In genomic region chr8:84454532-84454931, GRCm38 (mm10) we compare ENCODE assay signal across 9 mouse cellular contexts.
DNase-seq lines count a peak whose midpoint lies in the region; ATAC-seq lines count a peak whose summit lies in the region.
"Had no signal": no experiment of that assay in that cellular context is flagged by ENCODE, and none has a peak within 500 bp of the region (broad histone marks: within the 10 kb centered on the region; RNA-seq: fewer than 3 reads in every experiment).

No protein-coding gene starts in this region.

- intact Hi-C loops in left cerebral cortex, postnatal 36 days (cut with DNase I): no loop called here

- H3K4me3 ChIP-seq in kidney, embryonic 14.5 days (ENCODE audit: low read length): no peak overlapping the region
- H3K4me3 ChIP-seq: megakaryocyte, embryonic 14.5 days had no signal

- peak; percentile 13 for DNase-seq in kidney, adult 11 months
- DNase-seq in Muller cell, postnatal 12 days (ENCODE audit: inconsistent ontology term): peak; percentile 52
- peak; percentile 86 for DNase-seq in embryo, embryonic 11 days
- DNase-seq in induced T-regulatory cell, adult 2 months (ENCODE audit: low read depth): peak; percentile 18
- peak; percentile 45 for DNase-seq in lung, postnatal 36 days
- DNase-seq in urinary bladder, postnatal 36 days (ENCODE audit: low spot score in 2 of 2): peak; percentile 20 to 38
- no peak for DNase-seq in left cerebral cortex, postnatal 36 days (ENCODE audit: low spot score in 2 of 2)

- 29% methylated on average over 6 of the region's 6 CpGs for WGBS in kidney, embryonic 14.5 days

- H3K4me2 ChIP-seq in kidney, embryonic 14.5 days (replicated peaks; ENCODE audit: low read depth, low read length): no peak overlapping the region

- H3K27ac ChIP-seq in kidney, embryonic 14.5 days (ENCODE audit: low read depth, low read length): no peak overlapping the region

- H3K36me3 ChIP-seq in kidney, embryonic 14.5 days (ENCODE audit: control insufficient read depth, insufficient read depth, low read length): no peaks in the 10 kb centered on the region

- H3K9me3 ChIP-seq in kidney, embryonic 14.5 days (ENCODE audit: control insufficient read depth, low read length): no peaks in the 10 kb centered on the region
- H3K9me3 ChIP-seq: megakaryocyte, embryonic 14.5 days had no signal

- H3K27me3 ChIP-seq in kidney, embryonic 14.5 days (ENCODE audit: control insufficient read depth, insufficient read depth, low read length): no peaks in the 10 kb centered on the region
- H3K27me3 ChIP-seq: megakaryocyte, embryonic 14.5 days had no signal

- no peak overlapping the region for H3K9ac ChIP-seq in kidney, embryonic 14.5 days (ENCODE audit: low read depth, low read length)

- H3K4me1 ChIP-seq in kidney, embryonic 14.5 days (ENCODE audit: control insufficient read depth, insufficient read depth, low read length): no peaks in the 10 kb centered on the region
- H3K4me1 ChIP-seq: megakaryocyte, embryonic 14.5 days had no signal

- ATAC-seq in kidney, embryonic 14.5 days (ENCODE audit: low FRiP score, low TSS enrichment): no peak

Comparison
In these comparisons a context has a peak if more than half of its experiments do, and no peak if none do; other contexts are left out.
1. DNase-seq: peak in kidney, adult 11 months (single experiment), Muller cell, postnatal 12 days (single experiment), embryo, embryonic 11 days (single experiment), induced T-regulatory cell, adult 2 months (single experiment), lung, postnatal 36 days (single experiment) and urinary bladder, postnatal 36 days (2 of 2); none in left cerebral cortex, postnatal 36 days (0 of 2).